Mouse (Mus musculus) erythroid progenitor cell, adult 5-6 weeks (primary cell): ENCODE results near the gene Tut7. TPM values are rescaled to one million over a fixed set of nuclear protein-coding genes. Genes with fewer than 3 reads are reported as not detected.
"Not testable (repeated sequence)": the region's sequence is repeated elsewhere in the genome, so short reads cannot be mapped to it uniquely, and the experiment has no call there.

Source experiments
- ATAC-seq: replicated peaks from 2 replicates; pipeline ENCODE4 v1.8.0; 2016; ENCODE audit warnings: moderate number of reproducible peaks, mild to moderate bottlenecking, moderate TSS enrichment, inconsistent platforms; ENCODE audit not compliant: poor library complexity, low FRiP score, severe bottlenecking
- total RNA-seq, 2 experiments: library from RNA; stranded (forward) in 1 of 2; stranded (reverse) in 1 of 2; fragments of 150-400 nt in 1 of 2; fragments of 186-747, 209-891 nt in 1 of 2; gene quantifications; 2 replicates each; pipeline versions ENCODE4 v1.2.3 to v1.2.4; 2015 to 2017; ENCODE audit warnings: low replicate concordance in 2 of 2

Gene Tut7
- total RNA-seq, 2 experiments from 2014 or later, result 492 to 561 TPM

DNA sequence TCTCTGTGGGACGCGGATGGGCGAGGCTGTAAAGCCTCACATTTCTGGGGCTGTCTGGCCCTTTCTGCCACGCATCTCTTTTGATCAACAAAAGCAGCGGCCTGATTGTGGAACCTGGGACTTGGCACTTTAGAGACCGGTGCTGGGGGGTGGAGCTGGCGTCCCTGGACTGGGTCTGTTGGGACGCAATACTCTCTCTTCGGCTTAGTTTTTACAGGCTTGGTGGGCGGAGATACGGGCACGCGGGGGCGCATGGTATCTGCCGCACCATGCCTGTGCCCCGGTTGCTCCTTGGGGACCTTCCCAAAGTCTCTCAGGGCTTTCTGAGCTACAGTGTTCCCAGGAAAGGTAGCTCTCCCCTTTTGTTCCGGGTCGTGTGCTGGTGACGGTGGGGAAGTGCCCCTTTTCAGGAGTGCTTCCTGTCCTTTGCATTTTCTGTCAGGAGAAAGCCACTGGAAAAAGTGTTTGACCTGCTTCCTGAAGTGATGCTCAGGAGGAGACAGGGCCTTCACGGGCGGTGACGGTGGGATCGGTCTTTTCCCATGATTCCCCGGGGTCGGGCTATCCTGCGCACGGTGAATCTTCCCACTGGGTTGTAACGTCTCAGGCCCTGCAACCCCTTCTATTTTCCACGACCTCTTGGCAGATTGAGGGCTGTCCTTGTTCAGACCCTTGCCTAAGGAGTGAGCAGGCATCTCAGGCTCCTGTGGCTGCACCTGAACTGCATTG is 96.6 kb downstream of the Tut7 start:
- no peak for ATAC-seq

DNA sequence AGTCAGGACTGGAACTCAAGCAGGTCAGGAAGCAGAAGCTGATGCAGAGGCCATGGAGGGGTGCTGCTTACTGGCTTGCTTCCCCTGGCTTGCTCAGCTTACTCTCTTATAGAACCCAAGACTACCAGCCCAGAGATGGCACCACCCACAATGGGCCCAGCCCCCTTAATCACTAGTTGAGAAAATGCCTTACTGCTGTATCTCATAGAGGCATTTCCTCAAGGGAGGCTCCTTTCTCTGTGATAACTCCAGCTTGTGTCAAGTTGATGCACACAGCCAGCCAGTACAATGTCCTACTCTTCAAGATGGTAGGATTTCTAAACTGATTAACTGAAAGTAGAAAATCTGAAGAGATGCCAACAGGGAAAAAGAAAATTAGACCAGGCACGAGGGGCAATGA is 100.9 kb downstream of the Tut7 start:
- not testable (repeated sequence) for ATAC-seq

Other genes with a start within 250 kb of the Tut7 start
- 35.7 and 83.4 TPM in 2 replicates for gene Agtpbp1, start 237.9 kb downstream of the Tut7 start, total RNA-seq (2015; ENCODE audit: low replicate concordance)
- gene Agtpbp1, start 237.9 kb downstream of the Tut7 start, total RNA-seq (2017; ENCODE audit: low replicate concordance), result 45.5 and 71.2 TPM in 2 replicates
- 23.8 and 28.5 TPM in 2 replicates for gene Naa35, start 237.9 kb downstream of the Tut7 start, total RNA-seq (2015; ENCODE audit: low replicate concordance)
- gene Naa35, start 237.9 kb downstream of the Tut7 start, total RNA-seq (2017; ENCODE audit: low replicate concordance), result 47.2 and 53.1 TPM in 2 replicates
- gene Golm1, start 147.3 kb downstream of the Tut7 start, total RNA-seq (2015; ENCODE audit: low replicate concordance), result 45.0 and 46.1 TPM in 2 replicates
- 78.4 and 80.5 TPM in 2 replicates for gene Golm1, start 147.3 kb downstream of the Tut7 start, total RNA-seq (2017; ENCODE audit: low replicate concordance)
- not detected in 2 replicates for gene 4921517D22Rik, start 129.0 kb downstream of the Tut7 start, total RNA-seq (2015; ENCODE audit: low replicate concordance)
- gene 4921517D22Rik, start 129.0 kb downstream of the Tut7 start, total RNA-seq (2017; ENCODE audit: low replicate concordance), result not detected in 2 replicates
- not detected in 2 replicates for gene Spata31d1a, start 112.8 kb downstream of the Tut7 start, total RNA-seq (2015; ENCODE audit: low replicate concordance)
- not detected in 2 replicates for gene Spata31d1a, start 112.8 kb downstream of the Tut7 start, total RNA-seq (2017; ENCODE audit: low replicate concordance)
- gene Spata31d1b, start 110.9 kb downstream of the Tut7 start, total RNA-seq (2015; ENCODE audit: low replicate concordance), result not detected in 2 replicates
- gene Spata31d1b, start 110.9 kb downstream of the Tut7 start, total RNA-seq (2017; ENCODE audit: low replicate concordance), result not detected in 2 replicates
- gene Spata31d1d, start 91.4 kb downstream of the Tut7 start, total RNA-seq (2015; ENCODE audit: low replicate concordance), result not detected in 2 replicates
- gene Spata31d1d, start 91.4 kb downstream of the Tut7 start, total RNA-seq (2017; ENCODE audit: low replicate concordance), result not detected in 2 replicates
- gene 1700014D04Rik, start 76.4 kb downstream of the Tut7 start, total RNA-seq (2015; ENCODE audit: low replicate concordance), result 2.9 and 3.2 TPM in 2 replicates
- 0.13 TPM in 1 of 2 replicates, not detected in the other for gene 1700014D04Rik, start 76.4 kb downstream of the Tut7 start, total RNA-seq (2017; ENCODE audit: low replicate concordance)
- 543 and 663 TPM in 2 replicates for gene Isca1, start 53.3 kb downstream of the Tut7 start, total RNA-seq (2015; ENCODE audit: low replicate concordance)
- 331 and 419 TPM in 2 replicates for gene Isca1, start 53.3 kb downstream of the Tut7 start, total RNA-seq (2017; ENCODE audit: low replicate concordance)
- gene Gm49354, start 40.9 kb downstream of the Tut7 start, total RNA-seq (2015; ENCODE audit: low replicate concordance), result not detected in 2 replicates
- 217 and 577 TPM in 2 replicates for gene Gm49354, start 40.9 kb downstream of the Tut7 start, total RNA-seq (2017; ENCODE audit: low replicate concordance)